Mouse (Mus musculus) forebrain, embryonic 14.5 days (tissue): Measurements from ENCODE around the gene Gal3st1. TPM values are rescaled to one million over a fixed set of nuclear protein-coding genes. Genes with fewer than 3 reads are reported as not detected.

Source experiments
- ATAC-seq: fragments of 200-750 bp; cut with Nextera tagmentation; 2 replicates; pipeline ENCODE4 v1.8.0; 2017; ENCODE audit warnings: mild to moderate bottlenecking, moderate library complexity
- DNase-seq: peaks from one replicate; pipeline ENCODE4 v3.0.0-alpha.2; 2015; ENCODE audit warnings: low spot score
- H3K27ac ChIP-seq: fragments of 300-500 bp; sonication (generic); 2 replicates; pipeline ENCODE4 v1.5.1; 2014; ENCODE audit warnings: low read depth, mild to moderate bottlenecking, control low read depth, low read length, moderate library complexity
- H3K27me3 ChIP-seq: fragments of 300-500 bp; sonication (generic); replicated peaks from 2 replicates; pipeline ENCODE4 v1.6.1; 2014; ENCODE audit warnings: low read length, control low read depth, mixed read lengths; ENCODE audit not compliant: control insufficient read depth, insufficient read depth
- H3K36me3 ChIP-seq: fragments of 300-500 bp; sonication (generic); 2 replicates; pipeline ENCODE4 v1.6.1; 2014; ENCODE audit warnings: low read length, control low read depth; ENCODE audit not compliant: control insufficient read depth, insufficient read depth
- H3K4me1 ChIP-seq: fragments of 300-500 bp; sonication (generic); 2 replicates; pipeline ENCODE4 v1.6.1; 2014; ENCODE audit warnings: antibody characterized with exemption, low read length, control low read depth; ENCODE audit not compliant: control insufficient read depth, insufficient read depth
- H3K4me2 ChIP-seq: fragments of 300-500 bp; sonication (generic); 2 replicates; pipeline ENCODE4 v1.6.1; 2014; ENCODE audit warnings: mild to moderate bottlenecking, control low read depth, low read length
- H3K4me3 ChIP-seq: fragments of 300-500 bp; sonication (generic); 2 replicates; pipeline ENCODE4 v1.5.1; 2014; ENCODE audit warnings: low read depth, low read length, control low read depth
- H3K9ac ChIP-seq: fragments of 300-500 bp; sonication (generic); 2 replicates; pipeline ENCODE4 v1.6.1; 2014; ENCODE audit warnings: mild to moderate bottlenecking, low read length, control low read depth, moderate library complexity
- H3K9me3 ChIP-seq: fragments of 300-500 bp; sonication (generic); replicated peaks from 2 replicates; pipeline ENCODE4 v1.6.1; 2016; ENCODE audit warnings: low read length, control low read depth, mixed read lengths; ENCODE audit not compliant: control insufficient read depth
- WGBS: fragments of 180-500 bp; shearing (Covaris S2); extraction: QIAGEN DNeasy Blood & Tissue Kit; methylation state at CpG from one replicate; pipeline ENCODE4 v1.1.7; 2014; 5-methylcytosine and 5-hydroxymethylcytosine counted together
- polyA plus RNA-seq: library from polyadenylated mRNA; unstranded; fragments of >200 nt; fragmentation: Nextera tagmentation; extraction: Ambion mirVana; gene quantifications from 2 replicates; pipeline ENCODE4 v1.2.1, GENCODE M21; 2014

Gene Gal3st1
- polyA plus RNA-seq, 1 experiment from 2014 or later = 1.6 TPM

DNA sequence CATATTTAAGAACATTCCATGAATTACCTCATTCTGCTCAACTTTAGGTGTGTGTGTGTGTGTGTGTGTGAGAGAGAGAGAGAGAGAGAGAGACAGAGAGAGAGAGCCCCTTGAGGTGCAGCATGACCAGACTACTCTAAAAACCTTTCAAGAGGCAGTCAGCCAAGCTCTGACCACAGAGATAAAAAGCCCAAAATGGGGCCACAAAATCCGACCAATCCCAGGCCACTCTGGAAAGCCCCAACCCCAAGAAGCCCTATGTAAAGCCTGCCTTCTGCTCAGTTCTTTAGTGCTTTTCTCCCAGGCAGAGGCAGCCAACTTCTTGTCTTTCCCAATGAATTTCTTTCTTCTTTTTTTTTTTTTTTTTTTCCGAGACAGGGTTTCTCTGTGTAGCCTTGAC is 22.5 kb upstream of the Gal3st1 start:
- no peaks in the 10 kb centered on the region for H3K9me3 ChIP-seq
- H3K4me3 ChIP-seq = no peak overlapping the region
- ATAC-seq (no peak), DNase-seq (no peak)
- no peak overlapping the region for H3K4me2 ChIP-seq
- H3K9ac ChIP-seq = no peak overlapping the region
- WGBS = 56% methylated on average over 2 of the region's 2 CpGs
- no peak overlapping the region for H3K27ac ChIP-seq
- peaks cover 7% of the 10 kb centered on the region; the same call in 1 of the 2 replicates for H3K4me1 ChIP-seq
- no peaks in the 10 kb centered on the region for H3K27me3 ChIP-seq
- H3K36me3 ChIP-seq = no peaks in the 10 kb centered on the region

GRCm38 (mm10) chr11:3961761-3962160 is 21.7 kb upstream of the Gal3st1 start:
- Histone ChIP-seq H3K9me3 (no peaks in the 10 kb centered on the region), H3K27ac (no peak overlapping the region), H3K27me3 (no peaks in the 10 kb centered on the region), H3K4me1 (peaks cover 7% of the 10 kb centered on the region; the same call in 1 of the 2 replicates), H3K4me3 (no peak overlapping the region), H3K9ac (no peak overlapping the region), H3K36me3 (no peaks in the 10 kb centered on the region), H3K4me2 (no peak overlapping the region)
- WGBS = 73% methylated on average over 3 of the region's 3 CpGs
- no peak for DNase-seq
- no peak for ATAC-seq

GRCm38 (mm10) chr11:3963155-3963554 is 20.3 kb upstream of the Gal3st1 start:
- peak overlapping the region; percentile 81 for H3K9ac ChIP-seq
- ATAC-seq (peak; percentile 47), DNase-seq (peak; percentile 17)
- H3K4me1 ChIP-seq = peaks cover 7% of the 10 kb centered on the region; the same call in 1 of the 2 replicates
- peak overlapping the region; percentile 58; the same call in 1 of the 2 replicates for H3K27ac ChIP-seq
- H3K36me3 ChIP-seq = peaks cover 6% of the 10 kb centered on the region
- H3K4me2 ChIP-seq = peak overlapping the region; percentile 85
- H3K4me3 ChIP-seq = peak overlapping the region; percentile 87
- WGBS = 86% methylated on average over 10 of the region's 10 CpGs
- no peaks in the 10 kb centered on the region for H3K9me3 ChIP-seq
- no peaks in the 10 kb centered on the region for H3K27me3 ChIP-seq

- Histone ChIP-seq H3K4me3 (peak within 1 kb of the TSS; percentile 87), H3K4me1 (peaks cover 7% of the 10 kb centered on the region; the same call in 1 of the 2 replicates), H3K9me3 (no peaks in the 10 kb centered on the region), H3K36me3 (peaks cover 10% of the 10 kb centered on the region), H3K27ac (peak within 1 kb of the TSS; percentile 58; the same call in 1 of the 2 replicates), H3K9ac (peak within 1 kb of the TSS; percentile 81), H3K27me3 (no peaks in the 10 kb centered on the region), H3K4me2 (peak within 1 kb of the TSS; percentile 85)
- DNase-seq = peak; percentile 96
- peak; percentile 98 for ATAC-seq
- WGBS = under 1% methylated on average over 31 of the region's 31 CpGs
Measured at GRCm38 (mm10) chr11:3963610-3964415, 19.6 kb upstream of the Gal3st1 start, which contains the start of gene Pes1. Gene Pes1, plus strand, starts transcription at chr11:3963975.

DNA sequence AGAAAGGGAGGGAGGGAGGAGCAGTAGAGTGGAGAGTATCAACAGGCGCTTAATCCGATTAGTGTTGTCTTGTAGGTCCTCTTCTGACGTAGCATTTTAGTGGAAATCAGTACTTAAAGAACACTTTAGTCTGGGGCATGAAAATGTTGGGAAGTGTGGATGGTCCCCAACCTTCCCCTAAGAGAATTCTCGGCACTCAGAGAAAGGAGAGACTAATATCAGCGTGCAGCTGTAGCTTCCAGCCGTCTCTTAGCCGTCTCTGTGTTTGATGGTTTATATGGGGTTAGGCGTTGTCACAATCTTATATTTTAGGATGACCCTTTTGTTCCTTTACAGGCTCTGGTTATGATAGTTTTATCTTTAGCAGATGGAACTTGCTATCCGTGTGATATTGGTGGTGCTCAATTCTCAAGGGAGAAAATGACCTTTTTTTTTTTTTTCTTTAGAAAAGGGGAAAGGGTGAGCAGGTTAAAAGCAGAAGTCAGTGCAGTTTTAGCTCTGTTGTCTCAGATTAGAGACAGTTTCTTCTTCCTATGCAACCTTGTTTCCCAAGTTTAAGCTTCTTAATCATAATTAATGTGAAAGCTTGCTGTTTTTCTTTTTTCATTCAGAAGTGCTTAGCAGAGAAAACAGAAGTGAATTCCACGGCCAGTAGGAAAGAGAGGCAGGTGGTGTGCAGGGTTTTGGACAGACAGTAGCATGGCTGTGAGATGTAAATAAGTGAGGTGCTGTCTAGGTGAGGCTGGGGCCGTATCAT is 18.8 kb upstream of the Gal3st1 start:
- Histone ChIP-seq H3K27me3 (no peaks in the 10 kb centered on the region), H3K4me2 (peak overlapping the region; percentile 85), H3K9me3 (no peaks in the 10 kb centered on the region), H3K9ac (peak overlapping the region; percentile 81), H3K4me1 (peaks cover 7% of the 10 kb centered on the region; the same call in 1 of the 2 replicates), H3K36me3 (peaks cover 17% of the 10 kb centered on the region), H3K27ac (0 out of 2 replicates have a peak overlapping the region, but pooled peaks have one; percentile 27), H3K4me3 (peak overlapping the region; percentile 87)
- WGBS = 12% methylated on average over 11 of the region's 11 CpGs
- ATAC-seq = no peak
- no peak for DNase-seq

DNA sequence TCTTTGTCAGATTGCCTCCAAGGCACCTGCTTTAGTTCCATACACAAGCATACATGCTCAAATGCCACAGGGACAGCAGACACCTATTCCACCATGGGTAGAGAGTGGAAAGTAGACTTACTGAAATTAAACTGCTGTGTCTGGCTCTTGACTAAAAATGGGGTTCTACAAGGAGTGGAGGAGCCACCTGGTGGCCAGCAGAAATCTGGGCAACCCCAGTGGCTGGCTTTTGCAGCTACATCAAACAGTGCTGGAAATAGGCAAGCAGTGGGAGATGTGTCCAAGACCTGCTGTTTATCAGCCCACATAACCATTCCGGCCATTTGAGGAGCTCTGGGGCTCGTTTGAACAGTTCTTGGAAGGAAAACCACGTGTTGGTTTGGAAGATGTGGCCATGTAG is 13.6 kb upstream of the Gal3st1 start:
- H3K27me3 ChIP-seq = no peaks in the 10 kb centered on the region
- no peak for DNase-seq
- no peaks in the 10 kb centered on the region for H3K9me3 ChIP-seq
- H3K27ac ChIP-seq = no peak overlapping the region
- ATAC-seq = no peak
- H3K4me3 ChIP-seq = no peak overlapping the region
- H3K36me3 ChIP-seq = peaks cover 70% of the 10 kb centered on the region
- WGBS = 87% methylated on average over 3 of the region's 3 CpGs
- H3K4me2 ChIP-seq = no peak overlapping the region
- peaks cover 2% of the 10 kb centered on the region; the same call in 1 of the 2 replicates for H3K4me1 ChIP-seq
- H3K9ac ChIP-seq = no peak overlapping the region

DNA sequence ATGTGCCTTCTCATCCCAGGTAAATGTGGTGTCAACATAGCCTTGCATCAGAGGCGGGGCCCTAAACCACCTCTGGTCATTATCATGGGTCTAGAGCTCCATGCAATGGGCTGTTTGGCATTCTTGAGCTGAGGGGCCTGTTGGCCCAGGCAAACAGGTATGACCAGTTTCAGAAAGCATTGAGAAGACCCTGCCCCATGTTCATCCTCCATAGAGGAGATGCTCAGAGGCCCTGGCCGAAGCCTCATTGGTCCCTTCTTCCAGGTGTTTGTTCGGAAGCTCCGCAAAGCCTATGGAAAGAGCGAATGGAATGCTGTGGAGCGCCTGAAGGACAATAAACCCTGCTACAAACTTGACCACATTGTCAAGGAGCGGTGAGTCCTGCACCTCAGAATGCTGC is 13.1 kb upstream of the Gal3st1 start:
- H3K9me3 ChIP-seq = no peaks in the 10 kb centered on the region
- no peaks in the 10 kb centered on the region for H3K4me1 ChIP-seq
- ATAC-seq (no peak), DNase-seq (no peak)
- 95% methylated on average over 7 of the region's 7 CpGs for WGBS
- H3K27ac ChIP-seq = no peak overlapping the region
- H3K36me3 ChIP-seq = peaks cover 75% of the 10 kb centered on the region
- H3K4me3 ChIP-seq = no peak overlapping the region
- no peak overlapping the region for H3K9ac ChIP-seq
- no peaks in the 10 kb centered on the region for H3K27me3 ChIP-seq
- no peak overlapping the region for H3K4me2 ChIP-seq

DNA sequence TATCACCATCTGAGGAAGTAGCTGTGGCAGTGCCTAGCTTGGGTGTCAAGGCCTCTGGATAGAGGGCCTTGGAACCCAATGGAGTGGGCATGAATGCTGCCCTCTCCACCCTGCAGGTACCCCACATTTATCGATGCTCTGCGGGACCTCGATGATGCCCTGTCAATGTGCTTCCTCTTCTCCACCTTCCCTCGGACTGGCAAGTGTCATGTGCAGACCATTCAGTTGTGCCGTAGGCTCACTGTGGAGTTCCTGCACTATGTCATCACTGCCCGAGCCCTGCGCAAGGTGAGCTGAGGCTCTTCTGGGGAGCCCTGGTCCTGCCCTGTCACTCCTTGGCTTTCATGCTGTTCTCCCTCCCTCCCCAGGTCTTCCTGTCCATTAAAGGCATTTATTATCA is 10.4 kb upstream of the Gal3st1 start:
- ATAC-seq (no peak), DNase-seq (no peak)
- Histone ChIP-seq H3K36me3 (peaks cover 97% of the 10 kb centered on the region), H3K9ac (no peak overlapping the region), H3K9me3 (no peaks in the 10 kb centered on the region), H3K4me3 (no peak overlapping the region), H3K4me1 (no peaks in the 10 kb centered on the region), H3K27me3 (no peaks in the 10 kb centered on the region), H3K27ac (no peak overlapping the region), H3K4me2 (no peak overlapping the region)
- 93% methylated on average over 7 of the region's 7 CpGs for WGBS
